Mouse (Mus musculus) forebrain, embryonic 10.5 days (tissue): ENCODE data around the gene Bco1. TPM values are rescaled to one million over a fixed set of nuclear protein-coding genes. Genes with fewer than 3 reads are reported as not detected.

Source experiments
- DNase-seq: peaks from one replicate; pipeline ENCODE4 v3.0.0-alpha.2; 2017; ENCODE audit warnings: low spot score; ENCODE audit errors: extremely low spot score
- H3K27ac ChIP-seq: fragments of 300-500 bp; sonication (generic); 2 replicates; pipeline ENCODE4 v1.5.1; 2016; ENCODE audit warnings: mild to moderate bottlenecking
- H3K27me3 ChIP-seq: fragments of 300-500 bp; sonication (generic); 2 replicates; pipeline ENCODE4 v1.6.1; 2016; ENCODE audit warnings: mild to moderate bottlenecking; ENCODE audit not compliant: poor library complexity, severe bottlenecking
- H3K36me3 ChIP-seq: fragments of 300-500 bp; sonication (generic); replicated peaks from 2 replicates; pipeline ENCODE4 v1.6.1; 2016; ENCODE audit warnings: mild to moderate bottlenecking, moderate library complexity
- H3K4me1 ChIP-seq: fragments of 300-500 bp; sonication (generic); 2 replicates; pipeline ENCODE4 v1.6.1; 2016
- H3K4me3 ChIP-seq: fragments of 300-500 bp; sonication (generic); 2 replicates; pipeline ENCODE4 v1.5.1; 2016; ENCODE audit warnings: mild to moderate bottlenecking, moderate library complexity
- H3K9me3 ChIP-seq: fragments of 300-500 bp; sonication (generic); 2 replicates; pipeline ENCODE4 v1.6.1; 2016; ENCODE audit warnings: mild to moderate bottlenecking, moderate library complexity
- WGBS: fragments of 180-500 bp; shearing (Covaris S2); methylation state at CpG from one replicate; pipeline ENCODE4 v1.1.7; 2016; 5-methylcytosine and 5-hydroxymethylcytosine counted together
- polyA plus RNA-seq: library from polyadenylated mRNA; unstranded; fragments of >200 nt; fragmentation: Nextera tagmentation; extraction: Ambion mirVana; gene quantifications from 2 replicates; pipeline ENCODE4 v1.2.1, GENCODE M21; 2016

The Bco1 gene
- polyA plus RNA-seq: 0.22 and 0.30 TPM in 2 replicates

DNA sequence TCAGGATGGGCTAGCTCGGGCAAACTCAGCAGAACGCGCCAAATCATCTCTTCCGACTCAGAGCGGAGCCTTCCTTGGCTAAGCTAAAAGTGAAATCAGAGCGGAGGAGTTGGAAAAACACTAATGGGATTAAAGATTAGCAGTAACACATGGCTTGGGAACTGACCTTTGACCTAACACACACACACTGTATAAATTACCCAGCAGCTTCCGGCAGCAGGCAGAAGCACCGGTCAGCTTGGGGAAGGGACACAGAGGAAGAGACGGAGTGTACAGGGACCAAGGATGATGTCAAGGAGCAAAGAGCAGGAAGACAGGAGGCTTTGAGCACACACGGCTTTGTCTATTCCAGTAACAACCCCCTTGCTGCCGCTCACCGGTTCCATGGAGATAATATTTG, at the start of gene Bco1:
TSS of gene Bco1 (plus strand) at position 208 of the 400 bp plus-strand sequence.
- H3K36me3 ChIP-seq: no peaks in the 10 kb centered on the region
- peaks cover 3% of the 10 kb centered on the region; the same call in 1 of the 2 replicates for H3K9me3 ChIP-seq
- WGBS: 70% methylated on average over 12 of the region's 12 CpGs
- no peak within 1 kb of the TSS for H3K27ac ChIP-seq
- DNase-seq: no peak
- peaks cover 19% of the 10 kb centered on the region for H3K4me1 ChIP-seq
- no peaks in the 10 kb centered on the region for H3K27me3 ChIP-seq
- H3K4me3 ChIP-seq: no peak within 1 kb of the TSS

DNA sequence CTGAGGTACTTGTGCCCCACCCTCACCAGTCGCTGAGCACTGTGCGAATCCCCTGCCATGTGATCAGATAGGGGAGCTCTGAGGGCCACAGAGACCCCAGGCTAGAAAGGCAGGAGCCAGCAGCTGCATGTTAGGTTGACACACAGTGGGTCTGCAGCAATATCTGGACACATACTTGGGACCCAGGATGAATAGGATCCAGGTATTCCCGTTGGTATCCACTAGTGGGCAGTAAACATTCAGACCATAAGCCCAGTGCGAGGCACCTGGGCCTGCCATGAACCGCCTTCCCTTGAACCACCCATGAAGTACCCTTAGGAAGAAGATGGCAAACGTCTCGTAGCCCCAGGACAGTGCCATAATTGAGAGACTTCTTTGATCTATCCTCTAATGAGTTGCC, 46.2 kb upstream of the Bco1 start:
- no peaks in the 10 kb centered on the region for H3K27me3 ChIP-seq
- H3K4me3 ChIP-seq: no peak overlapping the region
- H3K9me3 ChIP-seq: no peaks in the 10 kb centered on the region
- DNase-seq: no peak
- H3K36me3 ChIP-seq: no peaks in the 10 kb centered on the region
- H3K4me1 ChIP-seq: no peaks in the 10 kb centered on the region
- no peak overlapping the region for H3K27ac ChIP-seq
- 59% methylated on average over 7 of the region's 7 CpGs for WGBS

DNA sequence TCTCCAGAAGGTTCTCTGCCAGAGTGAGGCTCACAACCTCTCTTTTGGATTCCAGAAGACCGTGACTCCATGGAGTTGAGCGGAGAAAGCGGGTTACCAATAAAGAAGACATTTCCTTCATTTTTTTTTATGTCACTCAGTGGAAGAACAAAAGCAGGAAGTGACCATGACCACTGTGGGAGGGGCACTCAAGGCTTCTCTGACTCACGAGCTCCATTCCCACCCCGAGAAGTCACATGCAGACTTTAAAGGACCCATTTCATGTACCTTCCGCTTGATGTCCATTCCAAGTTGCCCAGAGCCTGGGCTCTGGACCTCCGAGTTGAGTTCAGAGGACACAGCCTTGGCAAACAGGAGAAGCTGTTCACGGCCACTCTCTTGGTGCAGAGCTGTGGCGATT, 44.9 kb upstream of the Bco1 start:
- Histone ChIP-seq H3K27ac (no peak overlapping the region), H3K4me3 (no peak overlapping the region), H3K9me3 (no peaks in the 10 kb centered on the region), H3K4me1 (no peaks in the 10 kb centered on the region), H3K36me3 (no peaks in the 10 kb centered on the region), H3K27me3 (no peaks in the 10 kb centered on the region)
- no peak for DNase-seq
- WGBS: 89% methylated on average over 9 of the region's 9 CpGs

DNA sequence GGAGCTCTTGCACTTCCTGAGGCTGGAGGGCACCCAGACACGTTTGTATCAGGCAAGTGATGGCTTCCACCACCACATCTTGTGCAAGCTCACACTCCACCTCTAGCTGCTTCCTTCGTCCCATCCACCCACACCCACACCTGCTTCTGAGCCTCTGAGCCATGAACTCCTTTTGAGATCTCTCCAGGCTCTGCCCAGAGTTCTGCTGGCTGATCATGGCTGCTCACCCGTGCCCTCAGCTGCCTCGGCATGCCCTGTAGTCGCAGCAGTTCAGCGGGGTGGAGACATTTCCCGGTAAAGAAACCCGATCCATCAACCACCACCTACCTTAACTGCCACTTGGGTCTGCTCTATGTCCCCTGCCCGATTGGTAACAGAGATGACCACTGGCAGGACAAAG, 44.3 kb upstream of the Bco1 start:
- Histone ChIP-seq H3K4me1 (no peaks in the 10 kb centered on the region), H3K4me3 (no peak overlapping the region), H3K36me3 (no peaks in the 10 kb centered on the region), H3K27ac (no peak overlapping the region), H3K27me3 (no peaks in the 10 kb centered on the region), H3K9me3 (no peaks in the 10 kb centered on the region)
- 76% methylated on average over 9 of the region's 9 CpGs for WGBS
- DNase-seq: no peak

DNA sequence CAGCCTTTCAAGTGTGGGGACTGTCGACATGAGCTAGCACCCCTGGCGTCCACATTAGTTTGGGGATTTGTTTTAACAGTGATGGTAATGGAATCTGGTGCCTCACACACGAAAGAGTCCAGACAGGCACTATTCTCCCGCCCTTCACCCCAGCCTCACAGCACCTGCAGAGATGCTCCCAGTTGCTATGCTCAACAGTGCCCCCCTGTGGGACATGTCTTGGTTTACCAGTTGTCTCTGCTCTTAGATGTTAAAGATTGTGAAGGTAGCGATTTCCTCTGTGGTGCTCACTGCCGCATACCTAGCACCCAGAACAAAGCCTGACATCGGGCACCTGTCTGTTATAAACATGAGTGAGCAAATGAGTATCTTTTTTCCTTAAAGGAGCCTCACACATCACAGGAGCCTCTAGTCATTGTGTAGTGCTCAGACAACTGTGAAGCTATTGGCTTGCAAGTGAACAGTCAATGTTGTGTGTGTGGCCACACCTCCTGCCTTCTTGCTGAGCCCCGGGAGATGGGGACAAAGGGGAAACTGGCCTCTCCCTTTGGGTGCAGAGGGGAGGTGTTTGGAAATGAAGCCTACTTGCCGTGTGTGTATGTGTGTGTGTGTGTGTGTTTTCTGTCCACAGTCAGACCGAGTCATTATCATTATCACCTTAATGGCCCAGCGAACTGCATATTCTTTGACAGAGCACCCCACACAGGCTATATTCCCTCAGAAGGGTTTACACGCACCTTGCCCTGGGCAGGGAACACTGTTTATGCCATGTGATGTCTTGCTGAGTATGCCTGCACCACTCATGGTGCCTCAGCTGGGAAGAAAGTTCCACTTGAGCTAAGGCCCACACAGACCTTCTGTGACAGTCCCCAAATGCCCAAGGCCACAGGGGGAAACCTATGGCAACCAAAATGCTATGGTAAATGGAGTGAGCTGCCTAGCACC, 42.2 kb upstream of the Bco1 start:
- Histone ChIP-seq H3K9me3 (no peaks in the 10 kb centered on the region), H3K4me3 (no peak overlapping the region), H3K4me1 (no peaks in the 10 kb centered on the region), H3K27ac (no peak overlapping the region), H3K36me3 (no peaks in the 10 kb centered on the region), H3K27me3 (no peaks in the 10 kb centered on the region)
- no peak for DNase-seq
- 76% methylated on average over 12 of the region's 12 CpGs for WGBS

DNA sequence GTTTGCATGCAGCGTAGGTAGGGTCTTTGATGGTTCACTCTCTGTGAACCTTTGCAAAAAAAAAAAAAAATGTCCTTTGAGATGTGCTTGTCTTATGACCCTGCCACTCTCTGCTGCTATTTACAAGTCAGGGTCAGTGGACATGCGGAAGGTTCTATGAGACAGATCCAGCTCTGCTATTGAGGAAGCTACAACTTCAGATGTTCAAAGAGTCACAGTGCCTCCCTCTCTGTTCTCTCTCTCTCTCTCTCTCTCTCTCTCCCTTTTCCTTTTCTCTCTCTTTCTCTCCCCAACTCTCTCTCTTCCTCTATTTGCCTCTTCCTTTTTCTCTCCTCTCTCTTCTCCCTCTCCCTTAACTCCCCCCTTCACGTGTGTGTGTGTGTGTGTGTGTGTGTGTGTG, 41.5 kb upstream of the Bco1 start:
- no peaks in the 10 kb centered on the region for H3K27me3 ChIP-seq
- no peak overlapping the region for H3K4me3 ChIP-seq
- no peaks in the 10 kb centered on the region for H3K4me1 ChIP-seq
- no peak overlapping the region for H3K27ac ChIP-seq
- DNase-seq: no peak
- WGBS: 89% methylated on average over 3 of the region's 3 CpGs
- no peaks in the 10 kb centered on the region for H3K36me3 ChIP-seq
- H3K9me3 ChIP-seq: no peaks in the 10 kb centered on the region

DNA sequence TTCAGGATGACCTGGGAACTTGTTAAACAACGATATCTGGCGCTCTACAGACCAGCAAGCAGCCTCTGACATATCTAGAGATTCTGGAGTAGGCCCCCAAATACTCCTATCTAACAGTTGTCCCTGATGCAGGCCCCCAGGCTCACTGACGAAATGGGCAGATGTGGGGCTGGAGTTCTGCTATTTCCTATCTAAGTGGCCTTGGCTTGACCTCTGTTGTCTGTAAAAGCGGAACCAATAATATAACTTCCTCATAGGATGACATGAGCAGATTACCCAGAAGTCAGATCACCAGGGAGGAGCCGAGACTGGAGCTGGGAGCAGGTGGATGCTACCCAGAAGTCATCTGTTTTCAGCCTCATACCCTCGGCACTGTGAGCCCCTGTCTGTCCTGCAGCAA, 40.6 kb upstream of the Bco1 start:
- DNase-seq: no peak
- Histone ChIP-seq H3K4me3 (no peak overlapping the region), H3K4me1 (no peaks in the 10 kb centered on the region), H3K36me3 (no peaks in the 10 kb centered on the region), H3K27ac (no peak overlapping the region), H3K27me3 (no peaks in the 10 kb centered on the region), H3K9me3 (no peaks in the 10 kb centered on the region)
- WGBS: 80% methylated on average over 6 of the region's 6 CpGs

DNA sequence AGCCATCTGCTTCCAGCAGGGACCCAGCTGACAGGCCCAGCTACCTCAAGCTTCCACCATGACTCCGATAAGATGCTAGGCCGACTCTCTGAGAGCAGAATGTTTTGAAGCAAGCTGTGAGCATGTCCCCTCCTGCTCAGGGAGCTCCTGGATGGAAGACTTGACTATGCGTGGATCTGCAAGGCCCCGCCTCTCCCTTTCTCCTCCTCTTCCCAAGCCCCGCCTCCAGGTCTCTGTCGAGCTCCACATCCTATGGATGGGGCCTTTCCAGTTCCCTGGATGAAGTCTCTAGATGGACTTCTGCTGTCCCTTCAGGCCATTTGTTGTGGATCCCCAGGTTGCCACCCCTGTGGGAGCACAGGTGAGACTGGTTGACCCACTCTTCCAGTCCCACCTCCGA, 36.6 kb upstream of the Bco1 start:
- Histone ChIP-seq H3K36me3 (no peaks in the 10 kb centered on the region), H3K27ac (no peak overlapping the region), H3K27me3 (no peaks in the 10 kb centered on the region), H3K4me1 (peaks cover 3% of the 10 kb centered on the region; the same call in 1 of the 2 replicates), H3K9me3 (peaks cover 5% of the 10 kb centered on the region), H3K4me3 (no peak overlapping the region)
- no peak for DNase-seq
- 73% methylated on average over 7 of the region's 7 CpGs for WGBS

DNA sequence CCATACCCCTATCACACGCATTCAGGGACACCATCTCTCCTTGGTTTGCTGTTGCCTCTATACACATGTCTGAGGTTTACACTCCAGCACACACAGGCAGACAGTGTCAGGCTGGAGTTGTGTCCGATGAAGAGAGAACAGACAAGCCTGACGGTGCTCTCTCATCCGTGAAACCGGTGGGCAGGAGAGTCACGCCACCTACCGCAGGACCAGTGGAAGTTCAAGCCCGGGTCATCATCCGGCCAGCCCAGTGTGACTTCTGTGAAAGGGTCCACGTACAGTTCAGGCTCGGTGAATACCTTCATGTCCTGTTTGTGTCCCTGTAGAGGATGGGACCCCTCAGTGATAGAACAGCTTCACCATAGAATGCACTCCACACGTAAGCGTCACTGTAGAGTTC, 35.3 kb upstream of the Bco1 start:
- Histone ChIP-seq H3K36me3 (no peaks in the 10 kb centered on the region), H3K27me3 (no peaks in the 10 kb centered on the region)
- WGBS: 82% methylated on average over 13 of the region's 13 CpGs

DNA sequence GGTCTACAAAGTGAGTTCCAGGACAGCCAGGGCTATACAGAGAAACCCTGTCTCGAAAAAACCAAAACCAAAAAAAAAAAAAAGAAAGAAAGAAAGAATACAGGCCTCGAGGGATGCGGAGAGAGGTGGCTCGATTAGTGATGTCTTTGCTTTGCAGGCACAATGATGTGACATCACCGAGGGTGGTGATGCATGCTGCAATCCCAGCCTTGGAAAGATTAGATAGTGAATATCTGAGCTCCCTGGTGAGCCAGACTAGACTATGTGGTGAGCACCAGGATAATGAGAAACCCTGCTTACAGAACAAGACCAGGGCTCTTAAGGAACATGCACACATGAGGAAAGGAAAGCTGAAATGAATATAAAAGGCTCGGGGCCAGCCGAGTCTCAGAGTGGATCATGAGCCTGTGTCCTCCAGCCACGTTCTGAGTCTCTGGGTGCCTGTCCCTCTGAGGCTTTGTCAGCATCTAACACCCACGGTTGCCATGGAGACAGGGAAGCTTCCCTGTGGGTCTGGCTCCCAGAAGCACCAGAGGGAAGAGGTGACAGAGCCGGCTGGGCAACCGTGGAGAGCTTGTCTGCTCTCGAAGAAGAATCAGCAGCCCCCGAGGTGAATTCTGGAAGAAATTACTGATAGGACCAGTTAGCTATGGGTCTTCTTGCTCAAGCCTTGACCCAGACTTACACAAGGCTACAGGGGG, 34.3 kb upstream of the Bco1 start:
- Histone ChIP-seq H3K9me3 (peaks cover 5% of the 10 kb centered on the region), H3K27ac (no peak overlapping the region), H3K4me3 (no peak overlapping the region), H3K27me3 (no peaks in the 10 kb centered on the region), H3K4me1 (peaks cover 3% of the 10 kb centered on the region; the same call in 1 of the 2 replicates), H3K36me3 (no peaks in the 10 kb centered on the region)
- 76% methylated on average over 13 of the region's 13 CpGs for WGBS
- no peak for DNase-seq

More for the DNA sequence above, 35.3 kb upstream of the Bco1 start:
- Histone ChIP-seq H3K4me1 (peaks cover 3% of the 10 kb centered on the region; the same call in 1 of the 2 replicates), H3K4me3 (no peak overlapping the region), H3K27ac (no peak overlapping the region), H3K9me3 (peaks cover 5% of the 10 kb centered on the region)
- no peak for DNase-seq

DNA sequence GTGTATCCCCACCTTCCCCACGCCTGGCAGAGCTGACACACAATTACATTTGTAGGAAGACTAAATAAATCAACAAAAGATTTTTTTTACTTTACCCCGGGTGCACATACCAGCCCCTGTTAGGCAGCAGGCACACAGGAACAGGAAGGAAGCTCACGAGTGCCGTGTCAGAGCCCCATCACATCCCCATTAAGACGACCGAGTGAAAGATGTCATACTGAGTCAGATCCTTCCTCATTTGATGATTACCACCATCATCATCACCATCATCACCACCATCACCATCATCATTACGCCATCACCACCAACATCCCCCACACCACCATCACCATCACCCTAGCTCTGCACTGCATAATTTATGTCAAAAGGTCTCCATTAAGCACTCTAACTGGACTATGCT, 28.7 kb upstream of the Bco1 start:
- peaks cover 5% of the 10 kb centered on the region for H3K9me3 ChIP-seq
- WGBS: 91% methylated on average over 7 of the region's 7 CpGs
- no peaks in the 10 kb centered on the region for H3K36me3 ChIP-seq
- DNase-seq: no peak
- H3K27me3 ChIP-seq: no peaks in the 10 kb centered on the region
- H3K27ac ChIP-seq: no peak overlapping the region
- H3K4me1 ChIP-seq: no peaks in the 10 kb centered on the region
- H3K4me3 ChIP-seq: no peak overlapping the region

DNA sequence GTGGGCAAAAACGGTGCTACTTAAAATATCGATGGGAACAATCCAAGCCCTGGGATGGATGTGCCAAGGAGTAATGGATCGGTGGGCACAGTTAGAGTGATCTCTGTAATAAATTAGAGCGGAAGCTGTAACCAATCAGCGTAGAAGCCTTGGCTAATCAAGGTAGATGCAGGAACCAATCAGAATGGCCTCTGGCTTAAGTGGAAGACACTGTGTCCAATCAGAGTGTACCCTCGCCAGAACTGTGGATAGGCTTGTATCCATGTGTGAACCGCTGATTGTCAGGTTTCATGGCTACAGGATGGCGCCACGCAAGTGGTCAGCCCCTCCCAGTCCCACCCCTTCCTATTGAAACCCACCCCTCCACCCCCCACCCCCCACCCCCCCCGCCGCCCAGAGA, 28.3 kb upstream of the Bco1 start:
- H3K27me3 ChIP-seq: no peaks in the 10 kb centered on the region
- no peak overlapping the region for H3K27ac ChIP-seq
- H3K36me3 ChIP-seq: no peaks in the 10 kb centered on the region
- 89% methylated on average over 11 of the region's 11 CpGs for WGBS
- H3K9me3 ChIP-seq: peaks cover 2% of the 10 kb centered on the region
- DNase-seq: no peak
- no peak overlapping the region for H3K4me3 ChIP-seq
- H3K4me1 ChIP-seq: no peaks in the 10 kb centered on the region

DNA sequence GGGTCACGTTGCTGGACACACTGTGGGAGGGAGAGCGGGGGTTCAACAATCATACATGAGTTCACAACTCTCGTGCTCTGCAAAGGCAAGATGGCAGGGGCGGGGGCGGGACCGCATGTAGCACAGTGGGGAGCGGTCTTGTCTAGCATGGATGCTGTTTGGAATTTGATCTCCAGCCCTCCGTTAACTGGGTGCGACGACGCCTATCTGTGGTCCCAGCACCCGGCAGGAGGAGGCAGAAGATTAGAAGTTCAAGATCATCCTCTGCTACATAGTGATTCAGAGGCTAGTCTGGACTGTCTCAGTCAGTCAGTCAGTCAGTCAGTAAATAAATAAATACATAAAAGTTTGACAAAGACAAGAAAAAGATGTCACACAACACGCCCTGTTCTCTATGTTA, 27.4 kb upstream of the Bco1 start:
- no peak overlapping the region for H3K4me3 ChIP-seq
- no peaks in the 10 kb centered on the region for H3K27me3 ChIP-seq
- no peak overlapping the region for H3K27ac ChIP-seq
- 86% methylated on average over 13 of the region's 13 CpGs for WGBS
- DNase-seq: no peak
- no peaks in the 10 kb centered on the region for H3K36me3 ChIP-seq
- no peaks in the 10 kb centered on the region for H3K9me3 ChIP-seq
- H3K4me1 ChIP-seq: no peaks in the 10 kb centered on the region
